Mouse (Mus musculus) NIH3T3 (cell line): ENCODE data around the gene Parp16.
"Not testable (repeated sequence)": the region's sequence is repeated elsewhere in the genome, so short reads cannot be mapped to it uniquely, and the experiment has no call there.

Source experiments
- DNase-seq: peaks from one replicate; pipeline ENCODE4 v3.0.0-alpha.2; 2012; ENCODE audit warnings: low read depth

Parp16 gene

DNA sequence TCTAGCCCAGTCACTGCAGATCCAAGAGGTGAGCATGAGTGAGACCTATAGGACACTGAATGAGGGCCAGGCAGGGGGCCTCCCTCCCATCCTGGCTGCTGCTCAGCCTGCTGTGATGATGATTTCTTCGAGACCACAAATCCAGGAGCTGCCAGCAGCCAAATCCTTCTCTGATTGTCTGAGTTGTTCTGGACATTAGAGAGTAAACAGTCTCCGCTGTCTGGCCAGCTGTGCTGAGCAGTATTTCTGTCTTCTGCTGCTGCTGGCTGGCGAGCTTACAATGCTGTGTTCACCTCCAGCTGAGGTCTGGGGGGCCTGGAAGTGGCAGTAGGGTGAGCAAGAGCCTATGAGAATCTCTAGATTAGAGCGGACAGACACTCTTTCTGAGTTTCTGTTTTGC lies 48.1 kb downstream of the Parp16 start:
- DNase-seq = no peak

DNA sequence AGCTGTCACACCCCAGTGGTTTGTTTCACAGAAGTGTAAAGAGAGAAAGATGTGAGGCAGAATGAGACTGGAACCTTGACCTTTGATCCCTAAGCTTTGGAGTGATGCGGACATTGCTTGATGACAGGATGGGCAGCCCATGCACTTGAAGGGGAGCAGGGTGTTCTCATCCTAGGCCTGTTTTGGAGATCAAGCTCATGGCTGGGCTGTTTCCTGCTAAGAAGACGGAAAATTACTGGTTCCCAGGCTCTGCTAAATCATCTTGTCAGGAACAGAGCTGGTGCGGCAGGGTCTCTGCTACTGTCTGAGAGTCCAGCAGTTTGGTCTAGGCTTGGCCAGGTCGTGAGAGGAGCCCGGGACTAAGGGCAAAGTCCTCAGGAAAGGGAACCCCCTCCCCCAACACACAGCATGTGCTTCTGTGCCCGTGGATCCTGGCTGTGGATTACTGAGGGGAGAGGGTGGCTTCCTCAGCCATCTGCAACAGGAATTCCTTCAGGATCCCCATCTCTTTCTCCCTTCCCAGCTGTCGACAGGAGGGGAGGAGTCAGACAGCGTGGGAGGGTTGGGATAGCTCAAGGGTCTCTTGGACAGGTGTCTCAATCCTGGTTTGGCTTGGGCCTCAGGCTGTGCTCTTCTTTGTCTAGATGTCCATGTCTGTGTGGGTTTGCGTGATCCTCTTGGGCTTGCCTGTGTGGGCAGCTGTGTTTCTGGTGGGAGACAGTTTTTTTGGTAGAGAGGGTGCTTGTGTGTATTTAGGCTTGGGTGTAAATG lies 49.1 kb downstream of the Parp16 start:
- DNase-seq = no peak

DNA sequence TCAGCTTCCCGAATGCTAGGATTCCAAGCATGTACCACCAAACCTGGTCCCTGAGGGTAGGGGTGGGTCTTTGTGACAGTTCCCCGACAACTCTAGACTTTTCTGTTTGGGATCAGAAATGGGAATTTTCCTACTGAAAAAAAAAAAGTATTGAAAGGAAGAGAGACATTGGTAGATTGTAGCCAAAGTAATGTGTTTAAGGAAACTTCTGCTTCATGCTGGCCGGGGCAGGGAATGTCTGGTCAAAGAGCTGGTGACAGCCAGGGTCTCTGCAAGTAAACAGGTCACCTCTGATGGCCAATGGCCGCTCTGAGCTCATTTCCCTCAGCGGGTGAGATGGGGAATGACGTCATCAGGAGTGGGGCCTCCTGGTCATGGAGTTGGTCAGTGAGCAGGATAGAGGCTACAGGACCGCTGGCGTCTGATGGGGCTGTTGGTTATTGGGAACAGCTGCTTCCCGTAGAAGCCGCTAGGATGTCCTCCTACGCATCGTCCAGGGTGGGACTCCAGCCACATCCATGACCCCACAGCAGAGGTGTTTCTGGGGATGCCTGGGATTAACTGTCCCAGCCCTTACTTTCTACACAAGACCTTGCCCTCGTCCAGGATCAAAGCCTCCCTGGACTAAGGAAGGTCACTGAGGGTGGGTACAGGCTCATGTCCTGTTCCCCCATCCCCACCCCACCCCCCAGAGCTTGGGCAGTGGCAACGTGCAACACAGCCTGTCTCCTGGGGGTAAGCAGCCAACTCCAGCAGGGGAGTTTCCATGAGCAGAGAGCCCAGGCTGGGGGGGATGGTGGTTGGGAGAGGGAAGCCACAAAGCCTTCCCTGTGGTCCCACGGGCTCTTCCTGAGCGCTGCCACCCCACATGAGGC lies 52.6 kb downstream of the Parp16 start:
- no peak for DNase-seq

DNA sequence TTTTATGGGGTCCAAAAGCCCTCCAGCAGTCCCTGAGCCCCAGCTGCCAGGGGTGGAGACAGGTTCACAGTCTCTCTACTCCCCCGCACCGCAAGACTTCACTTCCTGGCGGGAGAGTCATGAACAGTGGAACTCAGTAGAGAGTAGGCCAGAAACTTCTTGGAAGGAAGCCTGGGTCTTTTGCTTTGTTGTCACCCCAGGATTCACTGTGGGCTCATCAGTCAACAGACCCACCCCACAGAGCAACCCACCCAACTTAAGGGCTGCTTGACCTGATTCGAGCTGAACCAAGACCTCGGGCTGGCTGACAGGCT lies 53.2 kb downstream of the Parp16 start:
- no peak for DNase-seq

DNA sequence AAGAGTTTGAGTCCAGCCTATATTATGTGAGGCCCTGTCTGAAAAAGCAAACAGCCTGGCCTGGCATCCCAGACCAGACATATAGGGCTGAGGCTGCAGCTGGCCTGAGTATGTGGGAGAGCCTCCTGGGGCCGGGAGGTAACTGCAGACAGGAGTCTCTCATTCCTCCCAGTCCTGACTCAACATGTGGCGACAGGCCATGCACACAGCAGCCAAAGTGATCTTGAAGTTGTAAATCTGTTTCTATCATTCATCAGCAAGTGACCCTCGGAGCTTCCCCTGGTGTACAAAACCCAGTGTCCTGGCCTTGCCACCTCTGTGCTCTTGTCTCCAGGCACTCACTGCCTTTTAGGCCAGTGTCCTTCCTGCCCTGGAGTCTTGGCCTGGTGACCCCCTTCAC lies 56.9 kb downstream of the Parp16 start:
- DNase-seq = peak; percentile 60

DNA sequence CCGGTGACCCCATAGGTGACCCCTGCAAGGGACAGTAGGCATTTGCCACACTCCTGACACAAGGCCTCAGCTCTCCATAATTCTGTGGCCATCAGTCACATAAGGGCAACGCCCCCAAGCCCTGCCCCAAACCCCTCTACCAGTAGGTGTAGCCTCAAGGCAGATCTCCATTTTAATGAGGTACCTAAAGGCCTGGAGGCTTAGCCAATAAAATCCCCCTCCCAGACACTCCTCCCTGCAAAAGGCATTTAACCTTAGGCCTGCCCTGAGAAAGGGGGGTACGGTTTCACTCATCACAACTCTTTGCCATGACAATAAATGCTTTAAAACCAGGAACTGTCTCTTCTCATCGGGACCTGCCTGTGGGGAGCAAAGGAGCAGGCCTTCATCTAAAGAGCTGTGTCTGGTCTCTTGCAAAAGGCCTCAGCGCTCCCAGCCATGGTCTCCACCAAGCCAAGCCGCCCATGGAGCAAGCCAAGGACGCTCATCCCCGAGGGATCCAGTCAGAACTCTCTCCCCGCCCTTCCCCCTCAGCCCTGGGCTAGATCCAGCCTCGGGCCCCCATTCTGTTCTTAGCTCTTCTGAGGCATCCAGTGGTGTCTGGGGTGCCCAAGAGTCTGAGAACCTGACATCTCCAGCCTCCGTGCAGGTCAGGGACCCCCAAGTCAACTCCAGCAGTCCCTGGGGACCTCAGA lies 60.9 kb downstream of the Parp16 start:
- no peak for DNase-seq

DNA sequence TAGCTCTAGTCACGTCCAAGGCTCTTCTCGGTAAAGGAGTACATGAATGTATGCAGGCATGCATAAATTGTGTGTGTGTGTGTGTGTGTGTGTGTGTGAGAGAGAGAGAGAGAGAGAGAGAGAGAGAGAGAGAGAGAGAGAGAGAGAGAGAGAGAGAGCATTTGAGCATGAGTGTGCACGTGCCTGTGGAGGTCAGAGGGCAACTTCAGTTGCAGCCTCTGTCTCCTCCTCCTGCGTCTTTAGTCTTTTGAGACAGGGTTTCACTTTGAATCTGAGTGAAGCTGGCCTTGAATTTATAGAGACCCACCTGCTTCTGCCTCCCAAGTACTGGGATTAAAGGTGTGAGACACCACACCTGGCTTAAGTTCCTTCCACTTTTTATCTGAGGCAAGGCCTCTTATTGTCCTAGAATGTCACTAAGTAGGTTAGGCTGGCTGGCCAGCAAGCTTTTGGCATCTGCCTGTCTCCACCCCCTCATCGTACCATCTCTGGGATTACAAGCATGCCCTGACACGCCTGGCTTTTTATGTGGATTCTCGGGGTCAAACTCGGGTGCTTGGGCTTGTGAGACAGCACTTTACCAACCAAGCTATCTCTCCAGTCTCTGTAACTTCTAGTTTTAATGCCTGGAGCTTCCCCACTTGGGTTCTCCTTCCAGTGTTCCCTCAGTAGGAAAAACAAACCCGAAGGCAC lies 62.2 kb downstream of the Parp16 start:
- no peak for DNase-seq

DNA sequence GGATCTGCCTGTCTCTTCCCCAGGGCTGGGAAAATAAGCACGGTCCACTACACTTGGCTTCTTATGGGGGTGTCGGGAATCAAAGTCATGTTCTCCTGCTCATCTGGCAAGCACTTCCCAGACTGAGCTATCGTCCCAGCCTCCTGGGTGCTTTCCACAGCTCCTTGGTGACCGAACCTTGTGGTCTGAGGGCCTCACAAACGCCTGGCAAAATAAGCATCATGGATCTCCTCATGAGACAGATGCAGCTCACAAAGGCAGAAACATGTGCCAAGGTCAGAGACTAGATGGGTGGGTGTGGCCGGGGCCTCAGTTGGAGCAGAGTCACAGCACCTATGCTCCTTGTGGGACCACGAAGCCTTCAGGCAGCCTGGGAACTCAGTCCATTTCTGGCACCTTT lies 64.2 kb downstream of the Parp16 start:
- DNase-seq = no peak

DNA sequence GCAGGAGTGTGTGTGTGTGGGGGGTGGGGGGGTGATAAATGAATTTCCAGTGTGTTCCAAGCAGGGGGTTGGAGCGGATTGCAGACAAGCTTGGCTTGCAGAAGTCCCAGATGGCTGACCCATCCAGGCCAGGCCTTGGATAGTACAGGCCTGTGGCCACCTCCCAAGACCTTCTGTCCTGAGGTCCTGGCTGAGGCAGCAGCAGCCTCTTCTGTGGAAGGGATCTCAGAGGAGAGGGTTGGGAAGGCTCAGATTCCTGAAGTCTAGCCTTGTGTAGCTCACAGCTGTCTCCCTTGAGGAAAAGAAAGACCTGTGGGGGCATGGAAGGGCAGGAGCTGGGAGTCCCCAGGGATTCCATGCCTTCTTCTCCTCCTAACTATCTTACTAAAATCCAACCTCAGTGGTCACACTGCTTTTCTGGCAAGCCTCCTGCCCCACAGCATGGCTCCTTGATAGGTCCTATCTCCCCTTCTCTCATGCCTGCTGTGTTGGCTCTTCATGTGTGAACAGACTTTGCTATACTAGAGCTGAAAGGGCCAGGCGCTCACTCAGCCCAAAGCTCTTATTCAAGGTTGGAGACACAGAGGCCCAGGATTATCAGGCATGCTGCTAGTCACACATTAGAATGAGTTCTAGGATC lies 66.6 kb downstream of the Parp16 start:
- DNase-seq = no peak

DNA sequence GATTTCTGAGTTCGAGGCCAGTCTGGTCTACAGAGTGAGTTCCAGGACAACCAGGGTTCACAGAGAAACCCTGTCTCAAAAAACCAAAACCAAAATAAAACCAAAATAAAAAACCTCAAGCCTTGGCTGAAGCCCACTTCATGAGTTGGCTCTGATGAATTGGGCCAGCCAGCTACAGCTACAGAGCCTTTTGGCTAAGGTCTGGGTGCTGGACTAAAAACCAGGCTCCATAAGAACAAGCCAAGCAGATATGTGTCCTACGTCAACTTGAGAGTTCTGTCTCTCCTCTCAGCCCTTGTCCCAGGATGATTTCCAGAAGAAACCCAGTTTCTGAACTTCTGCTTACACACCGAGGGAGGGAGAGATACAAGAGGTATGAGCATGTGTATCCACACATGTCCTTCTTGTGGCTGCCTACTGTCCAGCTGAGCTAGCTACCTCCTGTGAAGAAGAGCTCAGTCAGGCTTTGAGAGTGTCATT lies 67.5 kb downstream of the Parp16 start:
- no peak for DNase-seq

DNA sequence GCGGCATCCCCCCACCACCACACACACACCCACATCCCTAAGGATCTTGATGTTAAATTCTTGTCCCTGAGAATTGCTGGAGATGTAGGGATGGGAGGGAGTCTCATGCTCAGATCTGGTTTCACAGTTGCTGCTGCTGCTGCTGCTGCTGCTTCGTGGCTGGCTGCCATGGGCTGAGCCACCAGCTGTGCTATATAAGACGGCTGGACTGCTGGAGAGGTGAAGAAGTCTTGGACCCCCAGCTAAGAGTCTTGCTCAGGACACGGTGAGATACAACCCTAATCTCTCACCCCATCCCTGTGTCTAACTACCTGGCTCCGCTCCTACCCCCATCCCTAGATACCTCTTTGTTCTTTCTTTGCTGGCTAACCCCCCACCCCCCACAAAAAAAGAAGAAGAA lies 69.8 kb downstream of the Parp16 start, which contains the start of gene Cilp:
Cilp (plus strand) TSS at position 222 of the 400 bp plus-strand sequence.
- peak; percentile 46 for DNase-seq

DNA sequence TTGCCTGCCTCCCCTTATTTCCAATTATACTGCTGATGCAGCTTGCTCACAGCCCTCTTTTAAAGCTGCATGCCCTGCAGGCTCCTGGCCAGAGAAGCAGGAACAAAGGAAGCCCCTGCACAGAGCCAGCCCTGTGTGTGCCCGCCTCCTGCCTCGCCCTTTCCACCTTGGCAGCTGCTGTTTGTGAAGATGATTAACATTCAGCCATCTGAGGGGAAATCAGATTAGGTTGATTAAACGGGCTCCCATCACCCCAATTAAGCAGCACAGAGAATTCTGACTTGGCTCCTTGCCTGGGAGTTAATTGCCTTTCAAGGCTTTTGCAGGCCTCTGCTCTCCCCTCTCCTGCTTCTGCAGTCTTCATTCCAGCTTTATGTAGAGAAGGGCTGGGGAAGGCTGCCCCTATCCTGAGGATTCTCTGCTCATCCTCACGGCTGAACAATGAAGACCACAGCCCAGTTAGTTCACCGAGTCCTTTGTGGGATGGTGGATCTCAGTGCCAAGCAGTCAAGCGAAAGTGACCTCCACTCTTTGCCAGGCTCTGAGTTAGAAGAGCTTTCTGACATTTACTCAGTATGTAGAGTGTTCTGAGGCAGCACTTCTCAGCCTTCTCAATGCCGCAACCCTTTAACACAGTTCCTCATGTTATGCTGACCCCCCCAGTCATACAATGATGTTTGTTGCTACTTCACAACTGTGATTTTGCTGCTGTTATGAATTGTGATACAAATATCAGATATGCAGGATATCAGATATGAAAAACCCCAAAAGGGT lies 72.8 kb downstream of the Parp16 start:
- no peak for DNase-seq

DNA sequence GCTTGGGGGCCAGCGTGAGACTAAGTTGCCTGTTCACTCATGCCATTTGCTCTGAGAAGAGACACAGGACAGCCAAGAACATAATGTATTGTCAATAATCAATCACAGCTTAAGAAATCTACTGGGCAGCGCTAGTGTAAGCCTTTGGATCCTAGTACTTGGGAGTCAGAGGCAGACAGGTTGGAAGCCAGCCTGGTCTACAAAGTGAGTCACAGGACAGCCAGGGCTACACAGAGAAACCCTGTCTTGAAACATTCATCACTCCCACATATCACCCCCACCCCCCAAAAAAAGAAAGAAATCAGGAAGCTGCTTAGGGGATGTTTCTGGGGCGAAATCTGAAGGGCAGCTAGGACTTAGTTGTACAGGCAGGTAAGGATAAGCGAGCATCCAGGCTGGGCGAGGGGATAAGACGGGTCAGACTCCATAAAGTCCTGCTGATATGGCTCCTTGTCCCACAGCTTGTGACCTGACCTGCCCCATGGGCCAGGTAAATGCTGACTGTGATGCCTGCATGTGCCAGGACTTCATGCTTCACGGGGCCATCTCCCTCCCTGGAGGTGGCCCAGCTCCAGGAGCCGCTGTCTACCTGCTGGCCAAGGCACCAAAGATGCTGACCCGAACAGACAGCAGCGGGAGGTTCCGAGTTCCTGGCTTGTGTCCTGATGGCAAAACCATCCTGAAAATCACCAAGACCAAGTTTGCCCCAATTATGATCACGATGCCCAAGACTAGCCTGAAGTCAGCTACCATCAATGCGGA lies 78.1 kb downstream of the Parp16 start:
- DNase-seq = peak; percentile 37

DNA sequence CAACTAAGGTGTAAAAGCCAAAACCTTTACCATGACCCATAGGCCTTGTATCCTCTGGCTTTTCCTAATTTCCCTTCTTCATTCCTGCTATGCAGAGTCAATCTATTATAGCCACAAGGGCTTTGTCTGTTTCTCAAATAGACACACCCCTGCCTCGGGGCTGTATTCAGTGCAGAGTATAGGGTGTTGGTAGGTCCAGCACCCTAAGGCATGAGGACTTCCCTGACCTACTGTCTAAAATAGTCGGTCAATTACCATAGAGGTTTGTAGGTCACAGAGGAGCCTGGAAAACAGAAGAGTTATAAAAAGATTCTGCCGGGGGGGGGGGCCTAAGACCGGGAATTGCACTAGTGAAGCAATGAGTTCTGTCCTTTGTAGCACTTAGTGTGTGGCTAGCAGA lies 78.7 kb downstream of the Parp16 start:
- no peak for DNase-seq

DNA sequence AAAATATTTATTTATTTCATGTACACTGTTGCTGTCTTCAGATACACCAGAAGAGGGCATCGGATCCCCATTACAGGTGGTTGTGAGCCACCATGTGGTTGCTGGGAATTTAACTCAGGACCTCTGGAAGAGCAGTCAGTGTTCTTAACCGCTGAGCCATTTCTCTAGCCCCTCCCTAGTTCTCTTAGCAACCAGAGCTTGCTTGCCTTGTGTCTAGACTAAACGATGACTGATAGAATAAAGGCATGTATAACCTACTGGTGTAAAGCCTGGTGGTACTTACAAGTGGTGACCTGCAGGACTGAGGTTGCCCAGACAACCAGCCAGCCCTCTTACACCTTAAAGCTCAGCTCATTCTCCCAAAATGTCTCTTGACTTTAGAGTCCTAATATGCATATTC lies 79.7 kb downstream of the Parp16 start:
- DNase-seq = not testable (repeated sequence)

DNA sequence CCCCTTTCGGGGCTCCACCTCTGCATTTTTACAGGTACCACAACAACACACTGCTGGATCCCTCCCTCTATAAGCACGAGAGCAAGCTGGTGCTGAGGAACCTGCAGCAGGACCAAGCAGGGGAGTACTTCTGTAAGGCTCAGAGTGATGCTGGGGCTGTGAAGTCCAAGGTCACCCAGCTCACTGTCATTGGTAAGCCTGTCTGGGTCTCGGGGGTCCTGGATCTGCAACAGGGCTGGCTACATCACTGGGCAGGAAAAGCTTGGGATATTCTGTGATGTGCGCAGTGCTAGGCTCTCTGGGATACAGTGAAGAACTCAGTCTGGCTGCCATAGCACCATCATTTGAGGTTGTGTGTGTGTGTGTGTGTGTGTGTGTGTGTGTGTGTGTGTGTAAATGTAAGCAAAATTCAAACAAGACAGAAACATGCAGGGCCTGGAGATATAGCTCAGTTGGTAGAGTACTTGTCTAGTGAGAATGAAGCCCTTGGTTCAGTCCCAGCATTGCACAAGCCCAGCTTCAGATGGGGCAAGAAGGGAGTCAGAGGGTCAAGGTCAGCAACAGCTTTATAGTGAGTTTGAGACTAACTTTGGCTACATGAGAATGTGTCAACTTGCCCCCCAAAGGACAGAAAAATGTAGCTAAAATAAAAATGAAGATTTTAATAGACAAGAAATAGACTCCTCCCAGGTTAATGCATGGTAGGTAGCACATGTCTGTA lies 80.8 kb downstream of the Parp16 start:
- DNase-seq = no peak

DNA sequence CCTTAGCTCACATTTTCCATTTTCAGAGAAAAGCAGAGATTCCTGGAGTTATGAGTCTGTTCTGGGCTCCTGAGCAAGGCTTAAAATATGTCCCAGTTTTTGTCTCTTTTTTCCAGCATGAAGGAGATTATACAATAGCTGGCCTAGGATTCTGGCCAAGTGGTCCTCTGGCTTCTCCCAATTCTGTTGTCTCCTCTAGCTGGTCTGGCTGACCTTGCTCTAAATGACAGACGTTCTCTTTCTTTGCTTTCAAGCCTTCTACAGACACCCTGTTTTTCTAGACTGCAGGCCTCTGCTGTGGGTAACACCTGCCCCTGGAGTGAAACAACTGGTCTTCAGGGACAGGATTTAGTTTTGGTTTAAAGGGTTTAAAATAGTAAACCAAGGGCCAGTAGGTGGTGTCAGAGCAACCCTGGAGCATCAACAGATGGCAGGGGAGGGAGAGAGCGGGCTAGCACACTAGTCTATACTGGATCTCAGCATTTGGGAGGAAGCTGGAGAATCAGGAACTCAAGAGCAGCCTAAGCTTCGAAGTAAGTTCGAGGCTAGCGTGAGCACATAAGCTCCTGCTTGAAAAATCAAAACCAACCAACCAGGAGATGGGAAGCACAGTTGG lies 86.5 kb downstream of the Parp16 start:
- peak; percentile 32 for DNase-seq

DNA sequence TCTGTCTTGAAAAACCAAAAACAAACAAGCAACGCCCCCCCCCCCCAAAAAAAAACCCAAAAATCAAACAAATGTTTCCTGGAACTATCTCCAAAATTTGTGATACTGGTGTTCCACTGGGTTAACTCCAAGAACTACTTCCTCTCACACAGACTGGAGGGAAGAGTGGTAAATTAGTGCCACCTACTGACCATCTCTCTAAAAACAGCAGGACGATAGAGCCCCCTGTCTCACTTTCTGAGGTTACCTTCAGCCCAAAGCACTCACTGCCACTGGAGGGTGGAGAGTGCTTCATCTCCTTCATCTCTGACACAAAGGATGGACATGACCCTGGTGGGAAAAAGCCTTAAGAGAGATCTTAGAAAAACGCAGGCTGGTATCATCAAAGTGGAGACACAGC lies 88.1 kb downstream of the Parp16 start:
- DNase-seq = peak; percentile 67

DNA sequence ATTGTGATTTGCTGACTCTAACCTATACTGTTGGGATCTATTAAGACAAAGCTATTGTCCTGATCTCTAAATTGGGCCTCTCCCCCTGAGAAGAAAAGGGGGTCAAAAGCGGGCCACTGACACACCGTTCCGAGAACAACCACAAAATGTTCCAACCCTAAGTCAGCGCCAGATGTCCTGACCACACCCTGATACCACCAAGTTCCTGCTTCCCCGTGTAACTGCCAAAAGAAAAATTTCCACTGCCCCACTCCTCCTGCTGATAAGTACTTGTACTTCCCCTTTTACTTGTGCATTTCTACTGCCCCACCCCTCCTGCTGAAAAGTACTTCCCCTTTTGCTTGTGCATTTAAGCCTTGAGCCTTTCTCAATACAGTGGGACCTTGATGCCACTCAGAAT lies 93.1 kb downstream of the Parp16 start:
- DNase-seq = not testable (repeated sequence)
